Mouse (Mus musculus) naive thymus-derived CD4-positive, alpha-beta T cell, adult 2 months (primary cell): ENCODE measurements around the gene Znrf1.
A peak's percentile ranks its signal among the peaks of the same experiment; 100 is the strongest.

Experiments
- DNase-seq: peaks from one replicate; pipeline ENCODE4 v3.0.0-alpha.2; 2011; ENCODE audit warnings: low read depth

Gene Znrf1

GRCm38 (mm10) chr8:111569926-111570325 lies 34.0 kb downstream of the Znrf1 start:
- DNase-seq, result peak; percentile 72

- peak; percentile 87 for DNase-seq
Observed at GRCm38 (mm10) chr8:111570432-111570831, 34.5 kb downstream of the Znrf1 start.

GRCm38 (mm10) chr8:111571661-111572060 lies 35.8 kb downstream of the Znrf1 start:
- DNase-seq, result peak; percentile 73

- DNase-seq, result no peak
Observed at GRCm38 (mm10) chr8:111572431-111572830, 36.5 kb downstream of the Znrf1 start.

GRCm38 (mm10) chr8:111573583-111573982 lies 37.7 kb downstream of the Znrf1 start:
- peak; percentile 78 for DNase-seq

GRCm38 (mm10) chr8:111574016-111574415 lies 38.1 kb downstream of the Znrf1 start:
- peak; percentile 66 for DNase-seq

GRCm38 (mm10) chr8:111575492-111575891 lies 39.6 kb downstream of the Znrf1 start:
- DNase-seq, result no peak

- peak; percentile 74 for DNase-seq
Observed at GRCm38 (mm10) chr8:111576501-111576900, 40.6 kb downstream of the Znrf1 start.

- peak; percentile 74 for DNase-seq
Observed at GRCm38 (mm10) chr8:111577880-111578533, 42.1 kb downstream of the Znrf1 start.

- DNase-seq, result no peak
Observed at GRCm38 (mm10) chr8:111579318-111579717, 43.4 kb downstream of the Znrf1 start.

GRCm38 (mm10) chr8:111580306-111580705 lies 44.4 kb downstream of the Znrf1 start:
- no peak for DNase-seq

- DNase-seq, result peak; percentile 91
Observed at GRCm38 (mm10) chr8:111582386-111582785, 46.5 kb downstream of the Znrf1 start.

GRCm38 (mm10) chr8:111584946-111585345 lies 49.0 kb downstream of the Znrf1 start:
- DNase-seq, result peak; percentile 54

- peak; percentile 33 for DNase-seq
Observed at GRCm38 (mm10) chr8:111587545-111588094, 51.7 kb downstream of the Znrf1 start.

- DNase-seq, result no peak
Observed at GRCm38 (mm10) chr8:111588336-111588735, 52.4 kb downstream of the Znrf1 start.

- DNase-seq, result no peak
Observed at GRCm38 (mm10) chr8:111590214-111590613, 54.3 kb downstream of the Znrf1 start.

GRCm38 (mm10) chr8:111591176-111591575 lies 55.3 kb downstream of the Znrf1 start:
- DNase-seq, result no peak

- no peak for DNase-seq
Observed at GRCm38 (mm10) chr8:111592390-111592910, 56.6 kb downstream of the Znrf1 start.

- DNase-seq, result peak; percentile 74
Observed at GRCm38 (mm10) chr8:111594044-111594840, 58.3 kb downstream of the Znrf1 start.

GRCm38 (mm10) chr8:111594951-111595350 lies 59.1 kb downstream of the Znrf1 start:
- DNase-seq, result peak; percentile 59

GRCm38 (mm10) chr8:111595712-111596484 lies 60.0 kb downstream of the Znrf1 start:
- peak; percentile 93 for DNase-seq

GRCm38 (mm10) chr8:111596485-111596821 lies 60.6 kb downstream of the Znrf1 start:
- peak; percentile 52 for DNase-seq
